Mouse (Mus musculus): ENCODE data around the gene Olfr390.

Gene Olfr390

DNA sequence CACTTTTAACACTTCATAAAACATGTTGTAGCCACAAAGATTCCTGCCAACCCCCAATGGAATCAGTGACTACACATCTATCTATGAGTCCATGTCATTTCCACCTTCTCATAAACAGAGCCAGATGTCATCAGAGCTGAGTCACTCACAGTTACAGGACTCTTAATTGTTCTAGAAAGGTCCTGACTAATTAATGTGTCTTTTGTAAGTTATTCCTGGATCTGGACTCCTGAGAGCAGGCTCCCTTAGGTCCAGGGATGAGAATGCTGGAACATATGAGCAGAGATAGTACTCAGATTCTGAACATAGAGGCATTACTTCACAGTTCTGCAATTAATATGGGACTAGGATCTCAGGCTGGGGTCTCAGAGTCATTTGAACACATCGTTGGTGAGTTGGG is at the start of gene Olfr390:
TSS of gene Olfr390 (plus strand) at position 301 of the 400 bp plus-strand sequence.
- no peak for DNase-seq

DNA sequence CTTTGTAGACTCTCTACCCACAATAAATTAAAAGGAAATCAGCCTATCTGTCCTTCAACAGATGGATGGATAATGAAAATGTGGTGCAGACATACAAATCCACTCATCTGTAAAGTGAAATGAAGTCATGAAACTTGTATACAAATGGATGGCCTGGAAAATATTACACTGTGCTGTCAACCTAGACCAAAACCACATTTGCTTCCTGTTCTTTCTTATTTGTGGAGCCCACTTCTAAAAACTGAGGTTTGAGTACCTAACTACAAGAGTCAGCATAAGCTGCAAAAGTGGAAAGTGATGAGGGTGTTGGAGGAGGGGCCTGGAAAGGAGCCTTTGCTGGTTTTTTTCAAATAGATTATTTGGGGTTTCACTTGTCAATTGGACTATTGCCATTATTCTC is 23.6 kb upstream of the Olfr390 start:
- no peak for DNase-seq

DNA sequence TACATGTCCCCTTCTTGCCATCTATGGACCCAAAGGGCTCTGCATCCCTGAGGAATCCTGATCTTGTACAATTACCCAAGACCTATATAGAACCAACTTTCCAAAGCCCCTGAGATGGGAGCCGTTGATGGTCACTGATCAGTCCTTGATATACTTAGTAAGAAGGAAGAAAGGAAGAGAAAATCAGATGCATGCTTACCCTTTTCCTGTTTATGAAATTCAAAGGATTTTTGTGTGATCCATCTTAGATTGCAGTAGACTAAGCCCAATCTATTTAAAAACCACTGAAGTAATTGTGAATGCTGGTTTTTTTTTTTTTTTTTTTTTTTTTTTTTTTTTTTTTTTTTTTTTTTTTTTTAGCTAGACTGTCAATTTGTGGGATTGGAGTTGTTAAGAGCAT is 2.2 kb upstream of the Olfr390 start, which contains the start of gene Olfr389:
TSS of gene Olfr389 (minus strand) at position 101 of the 400 bp plus-strand sequence.
- no peak for DNase-seq

DNA sequence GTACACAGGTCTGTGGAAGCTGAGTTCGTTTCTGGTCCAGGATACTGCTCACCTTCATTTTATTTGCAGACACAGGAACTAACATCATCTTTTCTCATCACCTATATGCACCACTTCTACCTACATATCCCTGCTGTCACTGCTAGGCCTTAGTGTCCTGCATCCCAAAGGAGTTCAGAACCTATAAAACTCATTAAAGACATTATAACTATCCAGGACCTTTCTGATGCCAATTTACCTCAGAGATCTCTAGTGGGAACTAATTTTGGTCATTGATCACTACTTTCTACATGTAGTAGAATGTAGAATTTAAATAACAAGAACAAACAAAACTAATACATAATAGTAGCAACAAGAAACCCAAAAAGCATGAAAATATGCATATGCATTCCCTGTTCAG is 20.2 kb downstream of the Olfr390 start, which contains the start of gene Olfr391-ps:
TSS of gene Olfr391-ps (minus strand) at position 101 of the 400 bp plus-strand sequence.
- DNase-seq: no peak

DNA sequence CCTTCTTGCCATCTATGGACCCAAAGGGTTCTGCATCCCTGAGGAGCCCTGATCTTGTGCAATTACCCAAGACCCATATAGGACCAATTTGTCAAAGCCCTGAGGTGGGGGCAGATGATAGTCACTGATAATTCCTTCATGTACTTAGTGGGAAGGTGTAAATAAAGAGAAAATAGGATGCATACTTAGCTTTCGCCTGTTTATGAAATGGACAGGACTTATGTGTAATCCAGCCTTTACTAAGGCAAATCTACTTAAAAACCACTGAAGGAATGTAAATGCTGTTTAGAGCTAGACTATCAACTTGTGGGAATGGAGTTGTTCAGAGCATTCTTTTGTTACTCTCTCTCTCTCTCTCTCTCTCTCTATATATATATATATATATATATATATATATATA is 34.2 kb downstream of the Olfr390 start, which contains the start of gene Olfr392:
TSS of gene Olfr392 (minus strand) at position 101 of the 400 bp plus-strand sequence.
- DNase-seq: no peak
